Mouse (Mus musculus): Measurements from ENCODE around the gene Tnrc18.

Gene Tnrc18

GRCm38 (mm10) chr5:142724265-142724664, 93.2 kb downstream of the Tnrc18 start:
- DNase-seq (ENCODE audit: low spot score in 2 of 2): no peak

- DNase-seq (ENCODE audit: low spot score in 2 of 2): peak in 1 of 2 experiments; percentile 61
These were observed 93.8 kb downstream of the Tnrc18 start for GRCm38 (mm10) chr5:142723520-142724133.

GRCm38 (mm10) chr5:142719897-142720296, 97.6 kb downstream of the Tnrc18 start:
- DNase-seq (ENCODE audit: low spot score in 2 of 2): no peak

GRCm38 (mm10) chr5:142718486-142718885, 99.0 kb downstream of the Tnrc18 start:
- no peak for DNase-seq (ENCODE audit: low spot score in 2 of 2)

GRCm38 (mm10) chr5:142718037-142718436, 99.4 kb downstream of the Tnrc18 start:
- peak in 1 of 2 experiments; percentile 83 for DNase-seq (ENCODE audit: low spot score in 2 of 2)

GRCm38 (mm10) chr5:142716056-142716455, 101.4 kb downstream of the Tnrc18 start:
- no peak for DNase-seq (ENCODE audit: low spot score in 2 of 2)

GRCm38 (mm10) chr5:142715059-142715458, 102.4 kb downstream of the Tnrc18 start:
- DNase-seq (ENCODE audit: low spot score in 2 of 2): no peak

- DNase-seq (ENCODE audit: low spot score in 2 of 2): no peak
These were observed 103.5 kb downstream of the Tnrc18 start for GRCm38 (mm10) chr5:142713966-142714365.

- no peak for DNase-seq (ENCODE audit: low spot score in 2 of 2)
These were observed 105.1 kb downstream of the Tnrc18 start for GRCm38 (mm10) chr5:142712373-142712772.

- DNase-seq (ENCODE audit: low spot score in 2 of 2): no peak
These were observed 108.0 kb downstream of the Tnrc18 start for GRCm38 (mm10) chr5:142709436-142709835.

GRCm38 (mm10) chr5:142707709-142708108, 109.8 kb downstream of the Tnrc18 start:
- DNase-seq (ENCODE audit: low spot score in 2 of 2): no peak

GRCm38 (mm10) chr5:142703569-142703968, 113.9 kb downstream of the Tnrc18 start:
- DNase-seq (ENCODE audit: low spot score in 2 of 2): peak in 1 of 2 experiments; percentile 48

- no peak for DNase-seq (ENCODE audit: low spot score in 2 of 2)
These were observed 114.8 kb downstream of the Tnrc18 start for GRCm38 (mm10) chr5:142702511-142703138.

- DNase-seq (ENCODE audit: low spot score in 2 of 2): no peak
These were observed 115.6 kb downstream of the Tnrc18 start for GRCm38 (mm10) chr5:142701651-142702510.

GRCm38 (mm10) chr5:142700842-142701589, 116.4 kb downstream of the Tnrc18 start:
- DNase-seq (ENCODE audit: low spot score in 2 of 2): no peak

- DNase-seq (ENCODE audit: low spot score in 2 of 2): no peak
These were observed 119.7 kb downstream of the Tnrc18 start for GRCm38 (mm10) chr5:142697742-142698141.

GRCm38 (mm10) chr5:142696865-142697264, 120.6 kb downstream of the Tnrc18 start:
- peak; percentile 62 to 87 for DNase-seq (ENCODE audit: low spot score in 2 of 2)

- no peak for DNase-seq (ENCODE audit: low spot score in 2 of 2)
These were observed 121.2 kb downstream of the Tnrc18 start for GRCm38 (mm10) chr5:142696258-142696657.

GRCm38 (mm10) chr5:142694627-142695340, 122.7 kb downstream of the Tnrc18 start:
- DNase-seq (ENCODE audit: low spot score in 2 of 2): peak in 1 of 2 experiments; percentile 41

- DNase-seq (ENCODE audit: low spot score in 2 of 2): no peak
These were observed 123.6 kb downstream of the Tnrc18 start for GRCm38 (mm10) chr5:142693738-142694430.
